Mouse (Mus musculus) MEL (cell line): ENCODE data around the gene Cercam. TPM values are rescaled to one million over a fixed set of nuclear protein-coding genes. Genes with fewer than 3 reads are reported as not detected.
"Not testable (repeated sequence)": the region's sequence is repeated elsewhere in the genome, so short reads cannot be mapped to it uniquely, and the experiment has no call there.

Experiments
- DNase-seq: peaks from one replicate; pipeline ENCODE4 v3.0.0; 2011; ENCODE audit warnings: low read depth, low spot score
- H3K27ac ChIP-seq: 2 replicates; pipeline ENCODE4 v1.5.1; 2012; ENCODE audit warnings: low read depth, mild to moderate bottlenecking, control low read depth, low read length, moderate library complexity; ENCODE audit not compliant: control insufficient read depth
- H3K27me3 ChIP-seq, 2 experiments: fragments of 150-350 bp in 1 of 2; sonication (generic) in 1 of 2; 2 replicates each; pipeline ENCODE4 v1.6.1; 2012; ENCODE audit warnings: low read length in 2 of 2, mild to moderate bottlenecking in 2 of 2, improper control_type of control experiment in 1 of 2, moderate library complexity in 1 of 2; ENCODE audit not compliant: insufficient read depth in 2 of 2, control insufficient read depth in 1 of 2
- H3K36me3 ChIP-seq, 2 experiments: 2 replicates each; pipeline ENCODE4 v1.6.1; 2012 to 2014; ENCODE audit warnings: low read length in 2 of 2, improper control_type of control experiment in 1 of 2, inconsistent platforms in 1 of 2, mild to moderate bottlenecking in 1 of 2; ENCODE audit not compliant: insufficient read depth in 2 of 2, control insufficient read depth in 1 of 2
- H3K4me1 ChIP-seq, 2 experiments: fragments of 150-350 bp in 1 of 2; sonication (generic) in 1 of 2; 2 replicates each; pipeline ENCODE4 v1.6.1; 2012; ENCODE audit warnings: low read length in 2 of 2, improper control_type of control experiment in 1 of 2, mild to moderate bottlenecking in 1 of 2; ENCODE audit not compliant: insufficient read depth in 2 of 2, control insufficient read depth in 1 of 2
- H3K4me3 ChIP-seq, 2 experiments: fragments of 150-350 bp in 1 of 2; sonication (generic) in 1 of 2; 2 replicates each; pipeline ENCODE4 v1.5.1; 2012; ENCODE audit warnings: low read depth in 2 of 2, low read length in 2 of 2, mild to moderate bottlenecking in 2 of 2, moderate library complexity in 2 of 2, control low read depth in 1 of 2, improper control_type of control experiment in 1 of 2; ENCODE audit not compliant: control insufficient read depth in 1 of 2, insufficient read depth in 1 of 2
- H3K79me2 ChIP-seq: 2 replicates; pipeline ENCODE4 v1.6.1; 2012; ENCODE audit warnings: mild to moderate bottlenecking, low read length, moderate library complexity; ENCODE audit not compliant: control insufficient read depth, poor library complexity, insufficient read depth
- H3K9ac ChIP-seq: 2 replicates; pipeline ENCODE4 v1.6.1; 2012; ENCODE audit warnings: low read depth, mild to moderate bottlenecking, control low read depth, low read length, moderate library complexity; ENCODE audit not compliant: control insufficient read depth, poor library complexity, severe bottlenecking
- H3K9me3 ChIP-seq: fragments of 150-350 bp; sonication (generic); replicated peaks from 2 replicates; pipeline ENCODE4 v1.6.1; 2012; ENCODE audit warnings: mild to moderate bottlenecking, low read length, improper control_type of control experiment, moderate library complexity; ENCODE audit not compliant: insufficient read depth
- BHLHE40 ChIP-seq: IDR thresholded peaks from 2 replicates; pipeline ENCODE4 v1.6.1; 2012; ENCODE audit warnings: low read depth, mild to moderate bottlenecking, inconsistent platforms, low read length, improper control_type of control experiment, borderline replicate concordance
- CHD1 ChIP-seq: IDR thresholded peaks from 2 replicates; pipeline ENCODE4 v1.6.1; 2012; ENCODE audit warnings: low read depth, mild to moderate bottlenecking, inconsistent platforms, low read length, improper control_type of control experiment
- CHD2 ChIP-seq: IDR thresholded peaks from 2 replicates; pipeline ENCODE4 v1.6.1; 2011; ENCODE audit warnings: low read length, improper control_type of control experiment
- CTCF ChIP-seq, 3 experiments: IDR thresholded peaks in 2 of 3; conservative IDR thresholded peaks in 1 of 3; 2 replicates each; pipeline ENCODE4 v1.5.1; 2011 to 2012; ENCODE audit warnings: low read length in 3 of 3, low read depth in 2 of 3, mild to moderate bottlenecking in 2 of 3, improper control_type of control experiment in 1 of 3, inconsistent platforms in 1 of 3, mixed read lengths in 1 of 3, moderate library complexity in 1 of 3; ENCODE audit not compliant: control insufficient read depth in 1 of 3, insufficient read depth in 1 of 3, poor library complexity in 1 of 3, severe bottlenecking in 1 of 3
- E2F4 ChIP-seq: IDR thresholded peaks from 2 replicates; pipeline ENCODE4 v1.6.1; 2011; ENCODE audit warnings: low read depth, low read length, improper control_type of control experiment, borderline replicate concordance
- ELF1 ChIP-seq: IDR thresholded peaks from 2 replicates; pipeline ENCODE4 v1.6.1; 2014; ENCODE audit warnings: low read depth, mild to moderate bottlenecking, inconsistent platforms, low read length, improper control_type of control experiment, moderate library complexity
- ETS1 ChIP-seq: IDR thresholded peaks from 2 replicates; pipeline ENCODE4 v1.6.1; 2012; ENCODE audit warnings: low read depth, mild to moderate bottlenecking, inconsistent platforms, low read length, improper control_type of control experiment, moderate library complexity
- GABPA ChIP-seq: IDR thresholded peaks from 2 replicates; pipeline ENCODE4 v1.6.1; 2012; ENCODE audit warnings: low read depth, mild to moderate bottlenecking, inconsistent platforms, low read length, improper control_type of control experiment, moderate library complexity
- HCFC1 ChIP-seq: IDR thresholded peaks from 2 replicates; pipeline ENCODE4 v1.6.1; 2012; ENCODE audit warnings: low read depth, mild to moderate bottlenecking, inconsistent platforms, low read length, improper control_type of control experiment, moderate library complexity
- JUND ChIP-seq: IDR thresholded peaks from 2 replicates; pipeline ENCODE4 v1.6.1; 2011; ENCODE audit warnings: low read depth, mild to moderate bottlenecking, improper control_type of control experiment, low read length
- MAFK ChIP-seq: IDR thresholded peaks from 2 replicates; pipeline ENCODE4 v1.6.1; 2011; ENCODE audit warnings: low read depth, mild to moderate bottlenecking, low read length, improper control_type of control experiment, borderline replicate concordance
- MAX ChIP-seq: IDR thresholded peaks from 2 replicates; pipeline ENCODE4 v1.6.1; 2011; ENCODE audit warnings: low read length, improper control_type of control experiment
- MEF2A ChIP-seq: IDR thresholded peaks from 2 replicates; pipeline ENCODE4 v1.6.1; 2014; ENCODE audit warnings: low read depth, mild to moderate bottlenecking, inconsistent platforms, low read length, improper control_type of control experiment; ENCODE audit not compliant: poor library complexity, insufficient replicate concordance, severe bottlenecking; ENCODE audit errors: extremely low read depth
- RCOR1 ChIP-seq: IDR thresholded peaks from 2 replicates; pipeline ENCODE4 v1.6.1; 2012; ENCODE audit warnings: low read depth, mild to moderate bottlenecking, inconsistent platforms, low read length, improper control_type of control experiment
- SMC3 ChIP-seq: IDR thresholded peaks from 2 replicates; pipeline ENCODE4 v1.6.1; 2011; ENCODE audit warnings: low read depth, low read length, improper control_type of control experiment
- UBTF ChIP-seq: IDR thresholded peaks from 2 replicates; pipeline ENCODE4 v1.6.1; 2012; ENCODE audit warnings: low read depth, mild to moderate bottlenecking, inconsistent platforms, low read length, improper control_type of control experiment, moderate library complexity, borderline replicate concordance; ENCODE audit not compliant: insufficient read depth
- polyA plus RNA-seq, 2 experiments: library from polyadenylated mRNA; stranded (reverse) in 1 of 2; unstranded in 1 of 2; fragments of >175 nt in 1 of 2; fragments of >200 nt in 1 of 2; gene quantifications; 2 replicates each; pipeline versions ENCODE4 v1.2.1 to v1.2.4; 2012; ENCODE audit warnings: low replicate concordance in 2 of 2, low read depth in 1 of 2; ENCODE audit not compliant: insufficient read length in 2 of 2, insufficient read depth in 1 of 2, missing spikeins in 1 of 2
- total RNA-seq: library from RNA; depleted of rRNA; stranded (reverse); fragments of 300-350 nt; gene quantifications from 2 replicates; pipeline ENCODE4 v1.2.3, GENCODE M21; 2012

Cercam gene
- total and polyA plus RNA-seq, 3 experiments = 8.8 to 23.4 TPM; not detected in 1

GRCm38 (mm10) chr2:29897366-29897765 lies 28.4 kb downstream of the Cercam start:
- Histone ChIP-seq H3K27me3 (no peaks in the 10 kb centered on the region), H3K4me3 (no peak overlapping the region), H3K9ac (no peak overlapping the region), H3K27ac (no peak overlapping the region), H3K36me3 (peaks cover 0 to 18% of the 10 kb centered on the region in 2 experiments; a peak in 2 of 4 replicates), H3K4me1 (no peaks in the 10 kb centered on the region), H3K9me3 (no peaks in the 10 kb centered on the region), H3K79me2 (no peaks in the 10 kb centered on the region; the same call in 1 of the 2 replicates)
- no peak for TF ChIP-seq JUND
- no peak for TF ChIP-seq MAFK
- no peak for TF ChIP-seq MEF2A
- TF ChIP-seq SMC3 = no peak
- TF ChIP-seq UBTF = no peak
- no peak for TF ChIP-seq BHLHE40
- TF ChIP-seq CHD1 = no peak
- TF ChIP-seq ETS1 = no peak
- TF ChIP-seq RCOR1 = no peak
- TF ChIP-seq E2F4 = no peak
- TF ChIP-seq CHD2 = no peak
- no peak for TF ChIP-seq GABPA
- no peak for TF ChIP-seq MAX
- TF ChIP-seq ELF1 = no peak
- DNase-seq = no peak

GRCm38 (mm10) chr2:29898081-29898480 lies 29.1 kb downstream of the Cercam start:
- no peak for DNase-seq
- no peaks in the 10 kb centered on the region for H3K4me1 ChIP-seq
- no peaks in the 10 kb centered on the region for H3K79me2 ChIP-seq
- no peak overlapping the region for H3K27ac ChIP-seq
- no peaks in the 10 kb centered on the region for H3K27me3 ChIP-seq
- no peak overlapping the region for H3K4me3 ChIP-seq
- peaks cover 0 to 18% of the 10 kb centered on the region in 2 experiments; a peak in 2 of 4 replicates for H3K36me3 ChIP-seq
- H3K9ac ChIP-seq = no peak overlapping the region
- H3K9me3 ChIP-seq = no peaks in the 10 kb centered on the region
- no peak for TF ChIP-seq RCOR1
- no peak for TF ChIP-seq UBTF

GRCm38 (mm10) chr2:29902194-29902593 lies 33.2 kb downstream of the Cercam start:
- H3K9me3 ChIP-seq = no peaks in the 10 kb centered on the region
- peaks cover 0 to 18% of the 10 kb centered on the region in 2 experiments; a peak in 2 of 4 replicates for H3K36me3 ChIP-seq
- no peaks in the 10 kb centered on the region for H3K27me3 ChIP-seq
- no peak overlapping the region for H3K27ac ChIP-seq
- H3K9ac ChIP-seq = no peak overlapping the region
- H3K4me1 ChIP-seq = no peaks in the 10 kb centered on the region
- no peak overlapping the region for H3K4me3 ChIP-seq
- TF ChIP-seq CTCF (IDR thresholded peaks at IDR 0.05 in 2 of 3, conservative IDR thresholded peaks at IDR 0.05 in 1 of 3; ENCODE audit: control insufficient read depth in 1 of 3, insufficient read depth in 1 of 3, low read depth in 2 of 3, low read length in 3 of 3, poor library complexity in 1 of 3, severe bottlenecking in 1 of 3) (no peak), BHLHE40 (no peak), HCFC1 (no peak), RCOR1 (no peak)
- no peak for DNase-seq
- no peaks in the 10 kb centered on the region for H3K79me2 ChIP-seq

- not testable (repeated sequence) for H3K4me1 ChIP-seq, H3K27me3 ChIP-seq, H3K9ac ChIP-seq, H3K9me3 ChIP-seq, DNase-seq, H3K79me2 ChIP-seq, H3K27ac ChIP-seq, H3K4me3 ChIP-seq
- H3K36me3 ChIP-seq = peaks cover 0 to 12% of the 10 kb centered on the region in 2 experiments; a peak in 2 of 4 replicates
Measured at GRCm38 (mm10) chr2:29908171-29908570, 39.2 kb downstream of the Cercam start.
